Mouse (Mus musculus): ENCODE measurements around the gene Dnajc6. TPM values are rescaled to one million over a fixed set of nuclear protein-coding genes. Genes with fewer than 3 reads are reported as not detected.
A peak's percentile ranks its signal among the peaks of the same experiment; 100 is the strongest.

The Dnajc6 gene
- polyA plus RNA-seq, 1 experiment from 2014 or later = 2.8 TPM

DNA sequence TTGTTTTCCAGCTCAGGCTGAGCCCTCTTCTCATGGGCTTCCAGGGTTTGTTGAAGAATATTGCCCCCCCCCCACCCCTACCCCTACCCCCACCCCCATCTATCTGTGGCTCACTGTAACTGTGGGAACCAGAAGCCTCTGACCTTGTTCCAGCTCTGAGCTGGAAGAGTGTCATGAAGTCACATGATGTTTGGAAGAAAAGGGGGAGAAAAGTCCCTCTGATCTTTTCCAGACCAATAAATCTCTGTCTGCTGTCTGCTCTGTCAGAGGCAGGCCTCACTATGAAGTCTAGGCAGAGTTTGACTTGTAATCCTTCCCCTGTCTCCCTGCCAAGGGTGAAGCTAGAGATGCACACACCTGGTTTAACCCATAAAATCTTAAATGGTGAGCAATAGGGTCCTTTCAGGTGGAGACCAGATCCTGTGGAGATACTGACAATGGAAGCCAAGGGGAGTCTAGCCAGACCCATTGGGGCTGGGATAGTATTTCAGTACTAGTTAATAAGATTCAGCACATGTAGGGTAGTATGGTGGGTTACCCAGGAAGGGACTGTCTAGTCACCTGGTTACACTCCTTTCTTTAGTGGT, 2.7 kb upstream of the Dnajc6 start:
- peaks cover 17% of the 10 kb centered on the region for H3K27me3 ChIP-seq (ENCODE audit: control insufficient read depth, insufficient read depth, low read length)
- ATAC-seq (ENCODE audit: insufficient number of reproducible peaks, insufficient read depth, low FRiP score, low read depth) = no peak
- H3K9me3 ChIP-seq (ENCODE audit: control insufficient read depth, low read depth, low read length) = no peaks in the 10 kb centered on the region

DNA sequence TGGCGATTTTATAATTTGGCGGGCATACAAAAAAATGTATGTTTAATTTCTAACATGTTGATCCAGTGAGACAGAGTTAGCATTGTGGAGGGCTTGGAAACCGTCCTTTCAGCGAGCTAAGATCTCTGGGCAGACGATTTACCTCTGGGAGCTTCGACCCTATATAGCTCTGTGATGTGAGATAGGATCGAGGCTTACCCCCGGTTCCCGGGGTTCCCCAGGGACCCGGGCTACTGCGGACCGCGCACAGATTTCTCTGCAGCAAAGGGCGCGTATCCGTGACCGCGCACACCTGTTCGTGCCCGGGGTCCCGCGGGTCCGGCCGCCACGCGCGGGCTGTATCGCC, 287 bp upstream of the Dnajc6 start:
- peak overlapping the region; percentile 96 for H3K4me2 ChIP-seq (replicated peaks; ENCODE audit: low read depth, low read length)
- no peaks in the 10 kb centered on the region for H3K9me3 ChIP-seq (ENCODE audit: control insufficient read depth, low read depth, low read length)
- ATAC-seq (ENCODE audit: insufficient number of reproducible peaks, insufficient read depth, low FRiP score, low read depth) = peak; percentile 47; the same call in 1 of the 2 replicates
- H3K27ac ChIP-seq (ENCODE audit: low read length) = no peak overlapping the region
- H3K9ac ChIP-seq (replicated peaks; ENCODE audit: low read depth, low read length) = no peak overlapping the region; the same call in 1 of the 2 replicates
- H3K4me3 ChIP-seq (ENCODE audit: low read depth, low read length) = peak overlapping the region; percentile 49
- H3K36me3 ChIP-seq (ENCODE audit: control insufficient read depth, insufficient read depth, low read length) = no peaks in the 10 kb centered on the region
- H3K4me1 ChIP-seq (ENCODE audit: control insufficient read depth, insufficient read depth, low read length) = no peaks in the 10 kb centered on the region
- H3K27me3 ChIP-seq (ENCODE audit: control insufficient read depth, insufficient read depth, low read length) = peaks cover 19% of the 10 kb centered on the region
- WGBS = 3% methylated on average over 28 of the region's 28 CpGs

More for the DNA sequence above, 2.7 kb upstream of the Dnajc6 start:
- Histone ChIP-seq H3K4me2 (replicated peaks; ENCODE audit: low read depth, low read length) (no peak overlapping the region), H3K36me3 (ENCODE audit: control insufficient read depth, insufficient read depth, low read length) (no peaks in the 10 kb centered on the region), H3K27ac (ENCODE audit: low read length) (no peak overlapping the region), H3K4me1 (ENCODE audit: control insufficient read depth, insufficient read depth, low read length) (no peaks in the 10 kb centered on the region), H3K9ac (replicated peaks; ENCODE audit: low read depth, low read length) (no peak overlapping the region), H3K4me3 (ENCODE audit: low read depth, low read length) (no peak overlapping the region)

DNA sequence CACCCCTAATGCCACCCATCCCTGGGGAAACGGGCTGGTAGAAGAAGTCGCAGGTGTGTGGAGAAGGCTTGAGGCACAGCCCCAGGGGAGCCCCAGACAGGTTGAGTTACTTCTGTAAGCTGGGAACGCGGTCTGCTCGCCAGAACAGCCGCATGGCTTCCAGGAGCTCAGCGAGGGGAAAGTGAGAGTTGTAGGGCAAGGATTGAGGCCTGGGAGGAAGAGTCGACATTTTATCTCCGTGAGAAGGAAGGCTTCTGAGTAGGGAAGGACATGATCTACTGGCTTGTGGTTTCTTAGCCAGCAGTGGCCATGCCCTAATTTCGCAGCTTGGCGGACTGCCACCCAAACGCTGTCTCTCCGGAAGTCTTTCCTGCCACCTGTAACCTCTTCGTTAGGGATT, 888 bp downstream of the Dnajc6 start:
- Histone ChIP-seq H3K9me3 (ENCODE audit: control insufficient read depth, low read depth, low read length) (no peaks in the 10 kb centered on the region), H3K9ac (replicated peaks; ENCODE audit: low read depth, low read length) (no peak overlapping the region), H3K4me3 (ENCODE audit: low read depth, low read length) (peak overlapping the region; percentile 49; the same call in 1 of the 2 replicates), H3K4me1 (ENCODE audit: control insufficient read depth, insufficient read depth, low read length) (no peaks in the 10 kb centered on the region), H3K36me3 (ENCODE audit: control insufficient read depth, insufficient read depth, low read length) (no peaks in the 10 kb centered on the region), H3K27me3 (ENCODE audit: control insufficient read depth, insufficient read depth, low read length) (peaks cover 19% of the 10 kb centered on the region), H3K27ac (ENCODE audit: low read length) (no peak overlapping the region), H3K4me2 (replicated peaks; ENCODE audit: low read depth, low read length) (peak overlapping the region; percentile 96)
- ATAC-seq (ENCODE audit: insufficient number of reproducible peaks, insufficient read depth, low FRiP score, low read depth) = no peak
- WGBS = 2% methylated on average over 14 of the region's 14 CpGs

DNA sequence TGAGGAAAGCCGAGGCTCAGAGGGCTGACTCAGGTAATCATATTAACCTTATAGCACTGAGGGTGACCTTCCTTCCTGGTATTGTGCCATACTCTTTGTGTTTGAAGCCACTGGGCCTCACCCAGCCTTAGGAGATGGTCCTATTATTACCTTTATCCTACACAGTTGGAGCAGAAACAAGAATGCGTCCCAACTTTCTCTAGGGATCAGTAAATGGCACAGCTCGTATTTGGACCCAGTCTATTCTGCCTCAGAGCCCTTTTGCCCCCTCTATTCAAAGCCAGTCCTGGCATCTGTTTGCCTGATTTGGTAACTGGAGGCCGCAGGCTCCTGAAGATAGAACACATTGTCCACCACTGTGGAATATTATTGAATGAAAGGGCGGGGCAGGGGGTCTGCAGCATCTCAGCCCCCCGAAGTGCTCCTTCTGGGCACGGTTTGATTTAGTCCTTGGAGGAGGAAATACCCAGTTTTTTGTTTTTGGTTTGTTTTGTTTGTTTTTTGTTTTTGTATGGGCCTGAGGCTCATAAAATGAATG, 8.1 kb downstream of the Dnajc6 start:
- H3K27me3 ChIP-seq (ENCODE audit: control insufficient read depth, insufficient read depth, low read length) = no peaks in the 10 kb centered on the region
- H3K4me2 ChIP-seq (replicated peaks; ENCODE audit: low read depth, low read length) = no peak overlapping the region
- WGBS = 82% methylated on average over 7 of the region's 7 CpGs
- H3K4me1 ChIP-seq (ENCODE audit: control insufficient read depth, insufficient read depth, low read length) = peaks cover 5% of the 10 kb centered on the region; the same call in 1 of the 2 replicates
- no peak for ATAC-seq (ENCODE audit: insufficient number of reproducible peaks, insufficient read depth, low FRiP score, low read depth)
- no peak overlapping the region for H3K4me3 ChIP-seq (ENCODE audit: low read depth, low read length)
- no peaks in the 10 kb centered on the region for H3K9me3 ChIP-seq (ENCODE audit: control insufficient read depth, low read depth, low read length)
- H3K27ac ChIP-seq (ENCODE audit: low read length) = no peak overlapping the region
- no peak overlapping the region for H3K9ac ChIP-seq (replicated peaks; ENCODE audit: low read depth, low read length)
- H3K36me3 ChIP-seq (ENCODE audit: control insufficient read depth, insufficient read depth, low read length) = no peaks in the 10 kb centered on the region

DNA sequence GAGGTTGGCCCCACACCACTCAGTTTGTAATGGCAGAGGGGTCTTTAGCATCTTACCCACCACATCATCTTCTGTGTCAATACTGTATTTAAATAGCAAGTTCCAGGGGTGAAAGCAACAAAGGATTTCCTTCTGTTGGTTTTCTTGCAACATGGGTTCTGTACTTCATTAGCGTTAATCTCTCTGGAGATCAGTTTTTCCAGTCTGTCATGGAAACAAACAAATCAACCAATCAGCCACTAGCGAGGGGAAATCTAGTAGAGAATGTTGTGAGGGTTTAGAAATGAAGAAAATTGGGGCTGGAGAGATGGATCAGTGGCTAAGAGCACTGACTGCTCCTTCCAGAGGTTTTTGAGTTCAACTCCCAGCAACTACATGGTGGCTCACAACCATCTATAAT, 9.5 kb downstream of the Dnajc6 start:
- Histone ChIP-seq H3K9ac (replicated peaks; ENCODE audit: low read depth, low read length) (no peak overlapping the region), H3K36me3 (ENCODE audit: control insufficient read depth, insufficient read depth, low read length) (no peaks in the 10 kb centered on the region), H3K27ac (ENCODE audit: low read length) (no peak overlapping the region), H3K4me3 (ENCODE audit: low read depth, low read length) (no peak overlapping the region), H3K9me3 (ENCODE audit: control insufficient read depth, low read depth, low read length) (no peaks in the 10 kb centered on the region), H3K27me3 (ENCODE audit: control insufficient read depth, insufficient read depth, low read length) (no peaks in the 10 kb centered on the region), H3K4me2 (replicated peaks; ENCODE audit: low read depth, low read length) (no peak overlapping the region), H3K4me1 (ENCODE audit: control insufficient read depth, insufficient read depth, low read length) (peaks cover 5% of the 10 kb centered on the region; the same call in 1 of the 2 replicates)
- no peak for ATAC-seq (ENCODE audit: insufficient number of reproducible peaks, insufficient read depth, low FRiP score, low read depth)
- WGBS = 69% methylated on average over 2 of the region's 2 CpGs

DNA sequence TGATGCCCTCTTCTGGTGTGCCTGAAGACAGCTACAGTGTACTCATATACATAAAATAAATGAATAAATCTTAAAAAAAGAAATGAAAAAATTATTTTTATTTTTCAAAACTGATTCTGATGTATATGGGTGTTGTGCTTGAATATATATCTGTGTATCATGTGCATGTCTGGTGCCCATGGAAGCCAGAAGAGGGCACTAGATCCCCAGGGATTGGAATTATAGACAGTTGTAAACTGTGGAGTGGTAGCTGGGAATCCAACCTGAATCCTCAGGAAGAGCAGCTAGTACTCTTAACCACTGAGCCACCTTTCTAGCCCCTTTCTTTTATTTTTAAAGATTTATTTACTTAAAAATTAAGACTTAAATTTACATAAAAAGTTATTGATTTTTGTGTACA, 9.9 kb downstream of the Dnajc6 start:
- H3K4me3 ChIP-seq (ENCODE audit: low read depth, low read length) = no peak overlapping the region
- ATAC-seq (ENCODE audit: insufficient number of reproducible peaks, insufficient read depth, low FRiP score, low read depth) = no peak
- peaks cover 5% of the 10 kb centered on the region; the same call in 1 of the 2 replicates for H3K4me1 ChIP-seq (ENCODE audit: control insufficient read depth, insufficient read depth, low read length)

DNA sequence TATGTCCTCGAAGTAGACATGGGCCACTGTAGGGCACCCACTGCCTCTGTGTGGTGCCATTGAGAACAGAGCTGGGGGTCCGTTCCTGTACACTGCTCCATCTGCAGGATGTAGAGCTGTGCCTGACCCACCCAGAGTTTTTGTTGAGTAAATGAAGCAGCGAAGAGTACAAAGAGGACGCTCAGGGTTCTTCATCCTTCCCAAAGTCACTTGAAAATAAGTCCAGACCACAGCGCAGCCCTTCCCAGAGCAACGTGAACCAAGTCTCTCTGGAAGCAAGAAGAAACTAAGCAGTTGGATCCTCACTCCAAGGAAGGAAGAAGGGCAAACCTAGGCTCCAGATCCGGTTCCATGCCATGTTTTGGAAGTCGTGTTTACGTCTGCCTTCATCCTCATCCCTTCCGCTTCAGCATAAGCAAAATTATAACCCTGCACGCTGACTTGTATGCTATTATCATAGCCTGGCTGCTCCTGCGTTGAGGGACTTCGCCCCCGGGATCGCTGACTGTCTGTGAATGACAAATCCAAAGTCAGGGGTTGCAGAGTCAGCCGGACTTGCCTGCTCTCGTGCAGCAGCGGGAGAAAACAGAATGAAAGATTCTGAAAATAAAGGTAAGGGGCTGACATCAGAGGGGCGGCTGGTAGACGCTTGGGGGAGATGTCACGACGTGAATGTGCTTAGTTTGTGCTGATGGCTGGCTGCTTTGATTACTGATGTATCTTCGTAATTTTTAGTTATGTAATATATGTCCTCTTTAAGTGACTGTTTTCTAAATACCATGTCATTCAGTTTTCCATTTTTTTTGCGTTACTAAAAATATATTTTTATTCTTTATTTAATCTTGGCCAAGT, 11.3 kb downstream of the Dnajc6 start:
- Histone ChIP-seq H3K9ac (replicated peaks; ENCODE audit: low read depth, low read length) (no peak overlapping the region), H3K9me3 (ENCODE audit: control insufficient read depth, low read depth, low read length) (no peaks in the 10 kb centered on the region), H3K4me1 (ENCODE audit: control insufficient read depth, insufficient read depth, low read length) (peaks cover 5% of the 10 kb centered on the region; the same call in 1 of the 2 replicates), H3K27me3 (ENCODE audit: control insufficient read depth, insufficient read depth, low read length) (no peaks in the 10 kb centered on the region), H3K27ac (ENCODE audit: low read length) (no peak overlapping the region), H3K4me2 (replicated peaks; ENCODE audit: low read depth, low read length) (peak overlapping the region; percentile 68), H3K4me3 (ENCODE audit: low read depth, low read length) (peak overlapping the region; percentile 26), H3K36me3 (ENCODE audit: control insufficient read depth, insufficient read depth, low read length) (no peaks in the 10 kb centered on the region)
- 10% methylated on average over 24 of the region's 24 CpGs for WGBS
- no peak for ATAC-seq (ENCODE audit: insufficient number of reproducible peaks, insufficient read depth, low FRiP score, low read depth)

More for the DNA sequence above, 9.9 kb downstream of the Dnajc6 start:
- no peak overlapping the region for H3K9ac ChIP-seq (replicated peaks; ENCODE audit: low read depth, low read length)
- no peaks in the 10 kb centered on the region for H3K9me3 ChIP-seq (ENCODE audit: control insufficient read depth, low read depth, low read length)
- no peak overlapping the region for H3K27ac ChIP-seq (ENCODE audit: low read length)
- no peak overlapping the region for H3K4me2 ChIP-seq (replicated peaks; ENCODE audit: low read depth, low read length)
- no peaks in the 10 kb centered on the region for H3K27me3 ChIP-seq (ENCODE audit: control insufficient read depth, insufficient read depth, low read length)
- H3K36me3 ChIP-seq (ENCODE audit: control insufficient read depth, insufficient read depth, low read length) = no peaks in the 10 kb centered on the region

DNA sequence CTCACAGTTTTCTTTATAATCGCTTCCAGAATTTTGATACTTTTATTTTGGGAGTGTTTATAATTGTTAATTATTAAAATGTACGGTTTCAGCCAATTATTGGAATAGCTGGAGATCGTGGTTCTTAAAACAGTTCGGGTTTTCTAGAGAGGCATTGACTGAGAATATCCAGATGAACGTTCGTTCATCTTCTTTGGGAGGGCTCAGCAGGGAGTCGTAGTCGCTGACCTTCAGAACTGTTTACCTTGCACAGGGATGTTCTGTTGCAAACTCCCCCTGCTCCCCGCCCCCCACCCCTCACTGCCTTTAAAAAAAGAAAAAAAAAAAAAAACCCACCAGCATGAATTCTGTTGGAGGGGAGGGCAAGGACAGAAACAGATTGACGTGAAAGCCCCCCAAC, 12.0 kb downstream of the Dnajc6 start:
- no peaks in the 10 kb centered on the region for H3K27me3 ChIP-seq (ENCODE audit: control insufficient read depth, insufficient read depth, low read length)
- ATAC-seq (ENCODE audit: insufficient number of reproducible peaks, insufficient read depth, low FRiP score, low read depth) = no peak
- H3K27ac ChIP-seq (ENCODE audit: low read length) = no peak overlapping the region
- 4% methylated on average over 10 of the region's 10 CpGs for WGBS
- H3K4me3 ChIP-seq (ENCODE audit: low read depth, low read length) = peak overlapping the region; percentile 26
- H3K9me3 ChIP-seq (ENCODE audit: control insufficient read depth, low read depth, low read length) = no peaks in the 10 kb centered on the region
- H3K4me1 ChIP-seq (ENCODE audit: control insufficient read depth, insufficient read depth, low read length) = peaks cover 5% of the 10 kb centered on the region; the same call in 1 of the 2 replicates
- peak overlapping the region; percentile 68 for H3K4me2 ChIP-seq (replicated peaks; ENCODE audit: low read depth, low read length)
- no peak overlapping the region; the same call in 1 of the 2 replicates for H3K9ac ChIP-seq (replicated peaks; ENCODE audit: low read depth, low read length)
- H3K36me3 ChIP-seq (ENCODE audit: control insufficient read depth, insufficient read depth, low read length) = no peaks in the 10 kb centered on the region
